In genomic region chr15:75268121-75268520, GRCm38 (mm10) we compare ENCODE assay signal across 45 mouse cellular contexts. TPM values are rescaled to one million over a fixed set of nuclear protein-coding genes. Genes with fewer than 3 reads are reported as not detected.
"Had no signal": no experiment of that assay in that cellular context is flagged by ENCODE, and none has a peak within 500 bp of the region (broad histone marks: within the 10 kb centered on the region; RNA-seq: fewer than 3 reads in every experiment).

Gene Ly6f, plus strand, starts transcription at chr15:75268421.

- H3K36me3 ChIP-seq: limb, embryonic 10.5 days; limb, embryonic 12.5 days; limb, embryonic 13.5 days; limb, embryonic 15.5 days; liver, embryonic 12.5 days; liver, embryonic 13.5 days; liver, embryonic 15.5 days; lung, embryonic 15.5 days; midbrain, embryonic 10.5 days; midbrain, embryonic 12.5 days; midbrain, embryonic 13.5 days; midbrain, embryonic 15.5 days had no signal

- H3K27ac ChIP-seq: limb, embryonic 10.5 days; limb, embryonic 12.5 days; limb, embryonic 13.5 days; limb, embryonic 15.5 days; liver, embryonic 12.5 days; liver, embryonic 13.5 days; liver, embryonic 14.5 days; liver, embryonic 15.5 days; lung, embryonic 15.5 days; macrophage; midbrain, embryonic 10.5 days; midbrain, embryonic 12.5 days; midbrain, embryonic 13.5 days; midbrain, embryonic 15.5 days had no signal

- H3K27me3 ChIP-seq: limb, embryonic 12.5 days; limb, embryonic 13.5 days; limb, embryonic 15.5 days; liver, embryonic 12.5 days; liver, embryonic 13.5 days; liver, embryonic 15.5 days; lung, embryonic 15.5 days; midbrain, embryonic 12.5 days; midbrain, embryonic 13.5 days; midbrain, embryonic 15.5 days had no signal

- DNase-seq: left cerebral cortex, postnatal 4 days; liver; liver, embryonic 13.5 days; liver, postnatal 0 days; lung, adult 18-20 months; lung, adult 2 months; lung, embryonic 14.5 days; lung, postnatal 10 days; lung, postnatal 14 days; lung, postnatal 36 days; lung, postnatal 4 days; midbrain, embryonic 14.5 days had no signal

- H3K4me3 ChIP-seq: limb, embryonic 10.5 days; limb, embryonic 12.5 days; limb, embryonic 13.5 days; limb, embryonic 15.5 days; liver, embryonic 12.5 days; liver, embryonic 13.5 days; liver, embryonic 15.5 days; lung, embryonic 15.5 days; megakaryocyte, embryonic 14.5 days; midbrain, embryonic 10.5 days; midbrain, embryonic 12.5 days; midbrain, embryonic 13.5 days; midbrain, embryonic 15.5 days; myocyte had no signal

- H3K4me1 ChIP-seq: limb, embryonic 10.5 days; limb, embryonic 12.5 days; limb, embryonic 13.5 days; limb, embryonic 15.5 days; liver, embryonic 12.5 days; liver, embryonic 13.5 days; liver, embryonic 15.5 days; lung, embryonic 15.5 days; midbrain, embryonic 10.5 days; midbrain, embryonic 12.5 days; midbrain, embryonic 13.5 days; midbrain, embryonic 15.5 days had no signal

RNA-seq across cellular contexts. Expression of gene Ly6f, which starts in this region (rescaled TPM):
- total RNA-seq: left cerebral cortex, postnatal 10 days; left cerebral cortex, postnatal 14 days; left cerebral cortex, postnatal 25 days; left cerebral cortex, postnatal 36 days; left cerebral cortex, postnatal 4 days; megakaryocyte progenitor cell, adult 5-6 weeks; megakaryocyte, adult 5-6 weeks; megakaryocyte-erythroid progenitor cell, adult 5-6 weeks; midbrain, postnatal 0 days; monocyte, adult 5-6 weeks had no signal
- polyA plus RNA-seq: limb, embryonic 11.5 days; limb, embryonic 12.5 days; limb, embryonic 13.5 days; limb, embryonic 14.5 days; limb, embryonic 15.5 days; liver, embryonic 11.5 days; liver, embryonic 13.5 days; liver, embryonic 14.5 days; liver, embryonic 15.5 days; liver, embryonic 16.5 days; liver, postnatal 0 days; lung, adult 2 months; lung, embryonic 14.5 days; lung, embryonic 15.5 days; lung, embryonic 16.5 days; lung, postnatal 0 days; macrophage; midbrain, embryonic 10.5 days; midbrain, embryonic 11.5 days; midbrain, embryonic 12.5 days; midbrain, embryonic 13.5 days; midbrain, embryonic 14.5 days; midbrain, embryonic 15.5 days; midbrain, embryonic 16.5 days; midbrain, postnatal 0 days; neural tube, embryonic 11.5 days had no signal
